Mouse (Mus musculus) MEL-GATA-1-ER (cell line): ENCODE measurements around the gene Apba3.
A peak's percentile ranks its signal among the peaks of the same experiment; 100 is the strongest.

ENCODE experiments used
- DNase-seq: peaks from one replicate; pipeline ENCODE4 v3.0.0-alpha.2; 2012; ENCODE audit warnings: low read depth; ENCODE audit errors: extremely low read depth

The Apba3 gene

GRCm38 (mm10) chr10:81252424-81253419 lies 14.0 kb upstream of the Apba3 start, which contains the start of gene Matk:
TSS of gene Matk (plus strand) at chr10:81252935.
- DNase-seq: no peak

- no peak for DNase-seq
These were observed 11.9 kb upstream of the Apba3 start for GRCm38 (mm10) chr10:81254886-81255285.

GRCm38 (mm10) chr10:81257158-81258039 lies 9.4 kb upstream of the Apba3 start:
- no peak for DNase-seq

- DNase-seq: no peak
These were observed 7.4 kb upstream of the Apba3 start for GRCm38 (mm10) chr10:81259225-81259884.

GRCm38 (mm10) chr10:81261025-81261424 lies 5.7 kb upstream of the Apba3 start:
- DNase-seq: no peak

GRCm38 (mm10) chr10:81265540-81265939 lies 1.2 kb upstream of the Apba3 start:
- DNase-seq: no peak

- peak; percentile 80 for DNase-seq
These were observed 1.3 kb downstream of the Apba3 start for GRCm38 (mm10) chr10:81268056-81268455.

- no peak for DNase-seq
These were observed 2.1 kb downstream of the Apba3 start for GRCm38 (mm10) chr10:81268643-81269412.

GRCm38 (mm10) chr10:81272356-81272755 lies 5.6 kb downstream of the Apba3 start:
- no peak for DNase-seq

GRCm38 (mm10) chr10:81273842-81274241 lies 7.1 kb downstream of the Apba3 start:
- DNase-seq: no peak

GRCm38 (mm10) chr10:81277676-81278075 lies 10.9 kb downstream of the Apba3 start:
- DNase-seq: no peak

GRCm38 (mm10) chr10:81279496-81279895 lies 12.7 kb downstream of the Apba3 start:
- no peak for DNase-seq

- DNase-seq: no peak
These were observed 17.4 kb downstream of the Apba3 start for GRCm38 (mm10) chr10:81284189-81284588.

GRCm38 (mm10) chr10:81284719-81285118 lies 18.0 kb downstream of the Apba3 start:
- no peak for DNase-seq

GRCm38 (mm10) chr10:81285694-81286450 lies 19.1 kb downstream of the Apba3 start:
- peak; percentile 71 for DNase-seq

GRCm38 (mm10) chr10:81286586-81286985 lies 19.8 kb downstream of the Apba3 start:
- DNase-seq: no peak

- DNase-seq: no peak
These were observed 20.9 kb downstream of the Apba3 start for GRCm38 (mm10) chr10:81287513-81288157.

- no peak for DNase-seq
These were observed 21.8 kb downstream of the Apba3 start for GRCm38 (mm10) chr10:81288601-81289000.

GRCm38 (mm10) chr10:81289278-81289677 lies 22.5 kb downstream of the Apba3 start:
- no peak for DNase-seq
